ENCODE assay signal across 8 mouse cellular contexts in the genomic region with DNA sequence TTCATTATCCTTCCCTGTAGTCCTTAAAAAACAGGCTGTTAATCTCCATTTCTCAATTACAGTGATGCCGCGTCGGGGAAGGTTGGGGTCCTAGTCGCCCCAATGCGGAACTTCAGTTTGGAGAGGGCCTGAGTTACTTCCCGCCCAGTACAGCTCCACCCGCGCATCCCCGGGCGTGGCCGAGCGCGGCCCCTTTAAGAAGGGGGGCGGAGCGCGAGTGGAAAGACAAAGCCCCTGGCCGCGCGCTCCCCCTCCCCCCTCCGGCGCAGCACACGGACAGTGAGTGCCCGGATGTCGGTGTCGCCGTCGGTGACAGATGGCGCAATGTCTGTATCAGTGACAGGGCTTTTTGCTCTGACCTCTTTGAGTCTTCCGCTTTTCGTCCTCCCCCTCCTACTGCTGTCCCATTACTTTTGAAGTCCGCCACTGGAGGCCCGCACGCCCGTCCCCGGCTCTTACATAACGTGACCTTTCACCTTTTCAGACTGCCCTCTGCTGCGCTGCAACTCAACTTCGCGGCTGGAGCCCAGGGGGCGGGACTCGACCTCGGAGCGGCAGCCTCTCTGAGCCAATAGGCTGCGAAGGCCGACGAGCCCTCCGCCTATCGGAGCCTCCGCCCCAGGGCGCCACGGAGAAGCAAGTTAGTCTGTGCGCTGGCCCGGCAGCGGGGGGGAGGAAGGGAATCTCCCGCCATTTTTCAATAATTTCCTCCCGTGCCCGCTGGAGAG. TPM values are rescaled to one million over a fixed set of nuclear protein-coding genes. Genes with fewer than 3 reads are reported as not detected.
DNase-seq lines count a peak whose midpoint lies in the region; ATAC-seq lines count a peak whose summit lies in the region.

A gene (plus strand): TSS at position 644 of the 728 bp plus-strand sequence.

- H3K27me3 ChIP-seq in hindbrain, embryonic 16.5 days (replicated peaks; ENCODE audit: control insufficient read depth, insufficient read depth, low read length): no peaks in the 10 kb centered on the region

- peak within 1 kb of the TSS; percentile 99 for H3K4me3 ChIP-seq in hindbrain, embryonic 16.5 days (ENCODE audit: low read length)
- H3K4me3 ChIP-seq in macrophage (ENCODE audit: inconsistent target): peak within 1 kb of the TSS; percentile 84

- H3K79me2 ChIP-seq in macrophage (ENCODE audit: inconsistent target): peaks cover 40% of the 10 kb centered on the region

- H3K36me3 ChIP-seq in hindbrain, embryonic 16.5 days (ENCODE audit: control insufficient read depth, insufficient read depth, low read length): peaks cover 7% of the 10 kb centered on the region
- no peaks in the 10 kb centered on the region; the same call in 1 of the 2 replicates for H3K36me3 ChIP-seq in macrophage (ENCODE audit: inconsistent target)

- peak; percentile 92 for DNase-seq in WW6 (ENCODE audit: low read depth, low spot score)
- peak; percentile 95 to 98 for DNase-seq in cerebellum, postnatal 4 days (ENCODE audit: low spot score in 2 of 2)
- peak; percentile 99 for DNase-seq in gastrocnemius, adult 18-20 months (ENCODE audit: low spot score)
- DNase-seq in left cerebral cortex, adult 18-20 months (ENCODE audit: low spot score in 2 of 2): peak; percentile 96 to 98
- peak; percentile 99 for DNase-seq in right cerebral cortex, adult 18-20 months
- DNase-seq in urinary bladder, postnatal 10 days (ENCODE audit: low spot score): peak; percentile 96

- peaks cover 19% of the 10 kb centered on the region for H3K4me1 ChIP-seq in hindbrain, embryonic 16.5 days (ENCODE audit: control insufficient read depth, insufficient read depth, low read depth, low read length)

- H3K27ac ChIP-seq in hindbrain, embryonic 16.5 days (ENCODE audit: low read depth, low read length): peak within 1 kb of the TSS; percentile 96
- H3K27ac ChIP-seq in macrophage: peak within 1 kb of the TSS; percentile 87

- under 1% methylated on average over 57 of the region's 57 CpGs for WGBS in hindbrain, embryonic 16.5 days
- WGBS in macrophage (ENCODE audit: missing documents): under 1% methylated on average over 56 of the region's 57 CpGs

- H3K9me3 ChIP-seq in hindbrain, embryonic 16.5 days (ENCODE audit: control insufficient read depth, low read length): no peaks in the 10 kb centered on the region

- peak within 1 kb of the TSS; percentile 92 for H3K4me2 ChIP-seq in hindbrain, embryonic 16.5 days (ENCODE audit: low read length)

- ATAC-seq in hindbrain, embryonic 16.5 days: peak; percentile 97

- peak within 1 kb of the TSS; percentile 97 for H3K9ac ChIP-seq in hindbrain, embryonic 16.5 days (ENCODE audit: low read depth, low read length)

RNA-seq across cellular contexts. Expression of the gene that starts here (rescaled TPM):
- total RNA-seq in gastrocnemius, adult 18-20 months (2021): 10 to 100 TPM; 32.9 to 34.8 TPM
- polyA plus RNA-seq in hindbrain, embryonic 16.5 days (2015; fragmentation: Nextera tagmentation; extraction: Ambion mirVana): 20.5 and 21.6 TPM in 2 replicates
- total RNA-seq in left cerebral cortex, adult 18-20 months (2021): 10 to 100 TPM; 78.1 to 79.2 TPM
- 100 to 1,000 TPM in 24 of 26 experiments, 10 to 100 TPM in 2; 69.9 to 468 (median 267) TPM for total RNA-seq in macrophage (2018; cell fraction: chromatin; rRNA removed)
- 10 to 100 TPM; 22.7 to 83.7 (median 56.2) TPM for total RNA-seq in macrophage (2018; cell fraction: cytosol; rRNA removed)
- 100 to 1,000 TPM in 18 of 26 experiments, 10 to 100 TPM in 8; 48.3 to 219 (median 142) TPM for total RNA-seq in macrophage (2018; cell fraction: nucleus; rRNA removed)
- polyA plus RNA-seq in macrophage (2018): 46.1 to 52.8 TPM (median 52.5 TPM) in 3 replicates

Comparison
In these comparisons a context has a peak if more than half of its experiments do, and no peak if none do; other contexts are left out.
1. Peak in every context shown above with its lines: DNase-seq, ATAC-seq, H3K4me3 ChIP-seq and H3K27ac ChIP-seq.